Mouse (Mus musculus) embryonic fibroblast, embryonic 13.5 days (primary cell): Measurements from ENCODE around the gene Tsc22d1.

ENCODE experiments used
- CTCF ChIP-seq: IDR thresholded peaks from 2 replicates; pipeline ENCODE4 v1.5.1; 2011; ENCODE audit warnings: mild to moderate bottlenecking, control low read depth, low read length, moderate library complexity, borderline replicate concordance; ENCODE audit not compliant: insufficient read depth
- POLR2A ChIP-seq: IDR thresholded peaks from 2 replicates; pipeline ENCODE4 v1.6.1; 2011; ENCODE audit warnings: low read depth, mild to moderate bottlenecking, control low read depth, low read length, moderate library complexity

GRCm38 (mm10) chr14:76432816-76433215 is 18.1 kb downstream of the Tsc22d1 start:
- TF ChIP-seq CTCF (no peak), POLR2A (no peak)
